Mouse (Mus musculus) common myeloid progenitor, adult 5-6 weeks (primary cell): ENCODE measurements around the gene Rhobtb1. TPM values are rescaled to one million over a fixed set of nuclear protein-coding genes. Genes with fewer than 3 reads are reported as not detected.

ENCODE experiments used
- ATAC-seq: replicated peaks from 2 replicates; pipeline ENCODE4 v1.8.0; 2016; ENCODE audit warnings: low read depth, mild to moderate bottlenecking, moderate TSS enrichment, inconsistent platforms; ENCODE audit not compliant: poor library complexity, severe bottlenecking
- total RNA-seq: library from RNA; stranded (forward); fragments of 200-1000, 187-1606 nt; gene quantifications from 2 replicates; pipeline ENCODE4 v1.2.3, GENCODE M21; 2017

The Rhobtb1 gene
- 1.1 and 2.2 TPM in 2 replicates for total RNA-seq

DNA sequence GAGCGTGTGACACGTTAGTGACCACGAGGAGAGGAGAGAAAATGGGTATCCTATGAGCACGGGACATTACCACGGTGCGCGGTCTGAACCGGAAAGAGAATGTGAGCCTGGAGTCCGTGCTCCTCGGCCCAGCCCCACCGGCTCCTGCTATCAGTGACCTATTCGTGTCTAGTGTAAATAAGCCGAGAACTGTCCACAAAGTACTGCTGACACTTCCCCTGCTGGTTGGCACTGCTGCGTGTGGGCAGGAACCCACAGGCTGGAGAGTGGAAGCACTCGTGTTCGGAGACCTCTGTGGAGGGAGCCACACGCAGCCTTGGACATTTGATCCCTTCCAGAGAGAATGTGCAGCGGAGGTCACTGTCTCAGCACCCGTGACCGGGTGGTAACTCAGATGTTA lies at the start of gene Rhobtb1:
Rhobtb1 (plus strand) TSS at position 390 of the 400 bp plus-strand sequence.
- ATAC-seq, result no peak

DNA sequence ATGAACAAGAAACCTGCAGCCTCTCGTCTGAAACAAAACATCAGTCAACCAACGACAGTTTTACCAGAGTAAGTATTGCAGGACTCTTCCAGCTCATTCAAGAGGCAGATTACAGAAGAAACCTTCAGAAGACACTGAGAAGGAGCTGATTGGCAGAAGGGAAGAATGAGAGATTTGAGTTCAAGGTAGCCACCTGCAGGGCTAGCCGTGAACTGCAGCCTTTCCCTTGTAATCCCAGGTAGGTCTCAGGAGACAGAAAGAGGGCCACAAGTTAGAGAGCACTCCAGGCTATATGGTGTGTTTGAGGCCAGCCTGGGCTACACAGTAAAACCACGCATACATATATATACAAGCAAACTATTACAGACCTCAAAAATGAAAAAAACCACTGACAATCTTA lies 49.2 kb upstream of the Rhobtb1 start:
- ATAC-seq, result peak; percentile 56

DNA sequence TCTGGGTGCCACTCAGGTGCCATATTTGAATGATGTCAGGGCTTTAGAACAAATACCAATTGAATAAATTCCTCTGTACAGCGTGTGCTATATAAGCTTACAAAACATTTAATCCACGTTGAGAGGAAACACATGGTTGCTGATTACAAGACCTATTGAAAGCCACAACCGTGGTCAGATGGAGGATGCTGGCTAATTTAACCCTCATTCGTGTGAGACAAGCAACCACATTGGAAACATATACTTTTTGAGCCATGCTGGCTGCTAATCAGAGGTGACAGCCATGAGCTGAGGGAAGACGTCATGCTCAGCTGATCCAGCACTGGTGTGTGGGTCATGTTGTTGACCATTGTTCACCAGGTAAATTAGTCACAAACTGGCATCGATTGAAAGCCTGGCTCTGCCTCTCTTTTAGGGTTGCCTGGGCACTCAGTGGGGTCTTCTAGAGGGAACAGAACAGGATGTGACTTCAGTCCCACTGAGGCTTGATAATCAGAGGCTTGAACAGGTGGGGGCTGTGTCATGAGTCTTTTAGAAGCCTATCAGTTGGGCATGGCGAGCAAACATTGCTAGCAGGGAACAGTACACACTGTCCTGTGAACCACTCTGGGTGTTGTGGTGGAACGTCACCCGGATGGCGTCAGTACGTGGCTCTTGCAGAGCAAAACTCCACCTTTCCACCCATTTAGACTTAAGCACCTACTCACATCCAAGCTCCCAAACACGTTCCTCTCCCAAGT lies 46.9 kb upstream of the Rhobtb1 start:
- peak; percentile 89 for ATAC-seq

DNA sequence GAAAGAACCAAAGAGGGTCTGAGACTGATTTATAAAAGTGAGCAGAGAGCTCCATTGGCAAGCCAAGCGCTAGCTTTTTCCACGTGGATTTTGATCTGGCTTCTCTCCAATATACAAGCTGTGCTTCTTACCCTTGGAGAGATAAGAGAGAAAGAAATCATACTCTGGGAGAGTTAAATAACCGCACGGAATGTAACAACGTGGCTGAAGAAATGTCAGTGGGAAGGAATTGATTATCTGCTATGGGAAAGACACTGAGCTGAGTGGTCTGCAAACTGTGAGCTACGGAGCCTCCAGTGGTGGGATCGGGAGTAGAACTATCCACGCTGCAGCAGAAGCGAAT lies 46.4 kb upstream of the Rhobtb1 start:
- no peak for ATAC-seq

DNA sequence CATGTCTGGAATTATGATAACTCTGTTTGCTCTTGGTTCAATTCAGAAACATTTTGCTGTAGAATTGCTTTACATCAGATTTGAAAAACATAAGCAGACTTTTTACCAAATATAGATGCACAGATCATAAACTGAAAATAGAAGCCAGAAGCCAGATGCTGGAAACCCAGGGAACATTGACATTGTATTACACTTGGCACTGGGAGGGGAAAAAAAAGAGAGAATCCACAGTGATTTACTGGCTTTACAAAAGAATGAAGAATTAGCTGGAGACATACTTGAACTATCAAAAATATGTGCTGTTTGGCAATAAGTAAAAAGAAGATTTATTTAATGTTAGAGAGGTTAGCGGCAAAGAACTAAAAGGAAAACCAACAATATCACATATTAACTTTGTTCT lies 44.4 kb upstream of the Rhobtb1 start:
- ATAC-seq, result no peak

DNA sequence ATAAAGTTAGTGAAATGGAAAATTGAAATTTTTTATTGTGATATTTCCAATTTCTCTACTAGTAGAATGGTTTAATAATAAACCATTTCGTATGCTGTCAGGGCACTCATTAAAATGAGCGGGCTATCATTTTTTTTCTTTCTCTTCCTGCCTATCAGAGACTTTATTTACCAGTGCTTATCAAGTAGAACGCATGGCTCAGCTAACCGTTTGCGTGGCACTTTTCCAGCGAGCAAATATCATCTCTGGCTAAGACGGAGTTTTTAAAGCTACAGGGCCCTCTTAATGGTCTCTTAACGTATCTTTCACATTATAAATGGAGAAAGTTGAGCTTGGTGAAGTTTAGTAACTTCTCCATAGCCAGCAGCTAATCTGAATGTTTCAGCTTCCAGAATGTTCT lies 44.0 kb upstream of the Rhobtb1 start:
- peak; percentile 42; the same call in 1 of the 2 replicates for ATAC-seq

DNA sequence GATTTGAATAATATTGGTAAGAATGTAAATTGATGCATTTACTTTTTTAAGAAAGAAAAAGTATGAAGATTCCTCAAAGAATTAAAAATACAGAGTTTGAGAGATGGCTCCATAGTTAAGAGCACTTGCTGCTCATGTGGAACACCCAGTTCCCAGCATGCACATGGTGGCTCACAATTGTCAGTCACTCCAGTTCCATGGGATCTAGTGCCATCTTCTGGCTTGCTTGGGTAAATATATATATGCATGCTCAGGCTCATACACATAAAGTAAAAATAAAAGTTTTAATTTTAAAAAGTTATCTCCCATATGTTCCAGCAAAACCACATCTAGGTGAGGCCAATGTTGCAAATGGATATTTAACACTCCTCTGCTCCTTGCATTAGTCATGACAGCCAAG lies 36.9 kb upstream of the Rhobtb1 start:
- peak; percentile 63 for ATAC-seq

DNA sequence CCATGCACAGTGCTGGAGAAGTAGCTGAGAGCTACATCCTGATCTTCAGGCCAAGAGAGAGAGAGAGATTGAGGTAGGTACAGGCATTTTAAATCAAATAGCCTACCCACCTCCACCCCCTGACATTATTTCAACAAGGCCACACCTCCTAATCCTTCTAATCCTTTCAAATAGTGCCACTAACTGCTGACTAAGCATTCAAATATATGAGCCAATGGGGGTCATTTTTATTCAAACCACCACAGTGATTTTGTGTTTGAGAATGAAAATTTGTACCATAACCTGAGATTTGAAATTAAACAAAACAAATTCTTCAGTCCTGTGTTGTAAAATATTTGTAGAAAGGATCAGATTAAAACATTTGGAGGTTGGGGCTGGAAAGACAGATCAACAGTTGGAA lies 33.2 kb upstream of the Rhobtb1 start:
- no peak for ATAC-seq

DNA sequence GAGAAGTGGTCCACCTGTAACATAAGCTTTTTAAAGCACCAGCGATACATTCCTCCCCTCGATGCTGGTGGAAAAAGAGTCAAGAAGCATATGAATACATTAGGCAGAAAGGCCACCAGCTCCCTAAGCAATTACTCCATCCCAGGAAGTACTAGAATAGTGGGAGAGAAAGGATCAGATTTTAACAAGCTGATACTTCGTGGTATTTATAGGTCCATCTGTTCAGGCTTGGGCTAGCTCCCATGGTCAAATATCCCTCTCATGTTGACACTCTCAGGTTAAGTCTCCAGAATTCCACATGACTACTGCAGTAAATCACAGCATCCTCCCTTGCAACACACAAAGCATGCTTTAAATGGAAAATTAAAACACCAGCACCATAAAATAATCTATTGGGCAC lies 32.3 kb upstream of the Rhobtb1 start:
- no peak for ATAC-seq

DNA sequence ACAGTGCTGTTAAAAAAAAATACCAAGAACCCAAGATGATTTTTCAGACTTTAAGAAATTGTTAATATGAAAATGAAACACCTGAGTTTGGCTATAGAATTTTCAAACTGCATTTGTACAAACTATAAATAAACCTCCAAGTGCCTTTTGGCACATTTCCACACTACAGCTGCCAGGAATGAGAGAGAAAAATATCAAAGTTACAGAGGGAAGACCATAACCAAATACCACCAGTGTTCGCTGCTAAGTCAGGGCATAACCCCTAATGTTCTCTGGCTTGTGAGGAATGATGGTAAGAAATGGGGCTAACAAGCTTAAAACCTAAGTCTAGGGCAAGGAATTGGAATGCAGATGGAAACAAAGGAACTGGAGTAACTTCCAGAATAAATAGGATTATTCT lies 31.8 kb upstream of the Rhobtb1 start:
- no peak for ATAC-seq

DNA sequence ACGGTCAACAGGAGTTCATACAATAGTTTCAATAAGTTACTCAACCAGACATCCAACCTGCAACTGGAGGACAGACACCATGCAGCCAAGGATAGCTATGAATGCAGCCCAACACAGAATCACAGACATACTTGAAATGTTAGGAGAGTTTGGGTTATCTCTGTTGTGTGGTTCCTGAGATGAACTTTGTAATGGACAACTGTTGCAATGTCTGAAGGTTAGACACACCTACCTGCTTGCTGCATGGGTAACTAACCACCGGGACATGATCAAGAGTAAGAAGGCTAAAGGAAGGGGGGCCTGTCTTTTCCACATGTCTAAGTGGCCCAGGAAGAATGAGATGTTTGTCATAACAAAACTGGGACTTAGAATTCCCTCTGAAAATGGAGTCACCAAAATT lies 24.7 kb upstream of the Rhobtb1 start:
- ATAC-seq, result no peak

DNA sequence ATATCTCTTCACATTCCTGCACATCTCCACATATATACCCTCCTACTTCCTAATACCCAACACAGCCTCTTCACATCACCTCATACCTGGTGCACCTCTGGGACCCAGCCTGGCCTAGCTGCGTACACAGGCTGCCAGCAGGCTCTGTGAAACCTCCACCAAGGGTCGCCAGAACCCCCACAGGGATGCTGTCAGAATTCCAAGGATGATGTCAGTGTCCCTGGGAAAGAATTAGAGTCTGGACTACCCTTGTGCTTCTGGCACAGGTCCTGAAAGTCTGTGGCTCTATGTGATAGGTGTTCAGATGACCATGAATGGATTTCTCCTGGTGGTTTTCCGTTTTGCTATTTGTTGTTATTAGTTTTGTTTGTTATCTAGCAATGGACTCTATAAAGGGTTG lies 22.7 kb upstream of the Rhobtb1 start:
- ATAC-seq, result no peak

DNA sequence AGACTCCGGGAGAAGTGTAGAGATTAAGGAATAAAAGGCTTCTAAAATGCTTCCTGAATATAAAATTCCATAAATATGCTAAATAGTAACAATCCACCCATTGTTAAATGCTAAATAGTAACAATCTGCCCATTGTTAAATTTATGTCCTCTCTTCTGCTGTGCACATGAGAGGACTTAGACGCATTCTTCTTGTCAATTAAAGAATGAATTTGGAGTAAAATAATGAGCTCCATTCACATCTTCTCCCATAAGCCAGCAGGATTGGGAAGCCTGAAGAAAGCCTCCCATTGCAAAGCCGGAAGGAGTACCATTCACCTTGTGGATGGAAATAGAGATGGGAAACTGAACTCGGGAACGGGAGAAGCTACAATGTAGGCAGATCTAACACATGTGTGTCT lies 20.6 kb upstream of the Rhobtb1 start:
- no peak for ATAC-seq

DNA sequence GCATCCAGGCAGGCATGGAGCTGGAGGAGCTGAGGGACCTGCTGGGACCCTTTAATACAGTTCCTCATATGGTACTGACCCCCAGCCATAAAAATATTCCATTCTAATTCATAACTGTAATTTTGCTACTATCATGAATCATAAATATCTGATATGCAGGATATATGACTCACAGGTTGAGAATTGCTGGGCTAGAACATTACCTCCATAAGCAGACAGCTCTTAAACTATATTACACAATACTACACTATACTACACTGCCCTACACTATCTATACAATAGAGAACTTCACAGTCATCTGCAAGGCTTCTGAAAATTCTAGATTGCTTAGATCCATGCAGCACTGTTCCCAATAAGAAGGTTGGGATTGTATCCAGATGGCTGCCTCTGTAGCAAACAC lies 16.9 kb upstream of the Rhobtb1 start:
- no peak for ATAC-seq

DNA sequence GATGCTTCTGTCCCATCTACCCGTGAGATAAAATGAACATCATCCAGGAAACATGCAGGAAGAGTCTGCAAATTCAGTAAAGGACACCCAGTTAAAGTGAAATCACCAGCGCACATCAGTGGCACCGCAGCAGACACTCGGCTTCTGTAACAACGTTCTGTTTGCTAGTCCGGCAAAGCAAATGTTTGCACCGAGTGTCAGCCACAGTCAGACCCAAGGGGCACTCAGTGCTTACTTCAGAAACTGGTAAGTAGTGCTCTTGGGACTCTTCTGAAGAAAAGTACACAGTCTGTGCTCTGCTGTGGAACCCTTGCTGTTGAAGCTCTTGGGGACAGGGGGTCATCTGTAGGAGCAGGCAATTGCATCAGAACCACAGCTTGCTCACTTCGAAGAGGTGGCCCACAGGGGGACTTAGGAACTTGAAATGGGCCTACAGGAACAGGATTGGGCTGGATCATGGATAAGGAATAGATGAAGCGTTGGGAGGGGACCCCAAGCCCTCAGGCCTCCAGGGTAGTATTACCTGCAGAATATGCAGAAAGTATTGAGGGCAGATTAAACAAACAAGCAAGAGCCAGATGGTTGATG lies 14.9 kb upstream of the Rhobtb1 start:
- no peak for ATAC-seq

DNA sequence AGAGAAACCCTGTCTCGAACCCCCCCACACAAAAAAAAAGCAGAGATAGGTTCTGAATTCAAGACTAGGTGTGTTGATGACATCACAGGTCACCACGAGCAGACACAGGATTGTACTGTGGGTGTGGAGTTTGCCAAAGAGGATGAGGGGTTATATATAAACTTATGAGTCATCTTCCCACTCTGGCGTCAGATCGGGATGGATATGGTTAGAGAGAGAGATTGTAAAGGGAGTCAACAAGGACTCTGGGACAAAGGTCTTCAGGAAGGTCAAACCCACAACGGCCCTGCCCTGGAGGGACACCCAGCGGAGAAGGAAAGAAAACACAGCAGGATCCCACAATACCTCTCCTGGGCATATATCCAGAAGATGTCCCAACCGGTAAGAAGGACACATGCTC lies 2.0 kb upstream of the Rhobtb1 start:
- ATAC-seq, result no peak

DNA sequence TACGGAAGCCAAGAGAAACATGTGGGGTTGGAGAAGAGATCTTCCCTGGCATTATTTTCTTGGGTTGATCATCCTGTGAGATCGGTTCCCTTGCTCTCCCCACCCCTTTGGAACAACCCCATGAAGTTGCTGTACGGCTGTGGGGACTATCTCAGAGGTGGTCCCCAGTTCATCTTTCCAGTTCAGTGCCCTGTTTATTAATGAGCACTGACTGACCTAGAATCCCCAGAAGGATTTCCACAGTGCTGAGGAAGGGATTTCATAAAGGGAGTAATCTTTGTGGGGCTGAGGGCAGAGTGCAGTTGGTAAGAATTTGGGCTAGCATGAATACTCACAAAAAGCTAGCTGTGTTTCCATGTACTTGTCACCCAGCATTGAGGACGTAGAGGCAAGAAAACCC lies 1.7 kb downstream of the Rhobtb1 start:
- no peak for ATAC-seq

DNA sequence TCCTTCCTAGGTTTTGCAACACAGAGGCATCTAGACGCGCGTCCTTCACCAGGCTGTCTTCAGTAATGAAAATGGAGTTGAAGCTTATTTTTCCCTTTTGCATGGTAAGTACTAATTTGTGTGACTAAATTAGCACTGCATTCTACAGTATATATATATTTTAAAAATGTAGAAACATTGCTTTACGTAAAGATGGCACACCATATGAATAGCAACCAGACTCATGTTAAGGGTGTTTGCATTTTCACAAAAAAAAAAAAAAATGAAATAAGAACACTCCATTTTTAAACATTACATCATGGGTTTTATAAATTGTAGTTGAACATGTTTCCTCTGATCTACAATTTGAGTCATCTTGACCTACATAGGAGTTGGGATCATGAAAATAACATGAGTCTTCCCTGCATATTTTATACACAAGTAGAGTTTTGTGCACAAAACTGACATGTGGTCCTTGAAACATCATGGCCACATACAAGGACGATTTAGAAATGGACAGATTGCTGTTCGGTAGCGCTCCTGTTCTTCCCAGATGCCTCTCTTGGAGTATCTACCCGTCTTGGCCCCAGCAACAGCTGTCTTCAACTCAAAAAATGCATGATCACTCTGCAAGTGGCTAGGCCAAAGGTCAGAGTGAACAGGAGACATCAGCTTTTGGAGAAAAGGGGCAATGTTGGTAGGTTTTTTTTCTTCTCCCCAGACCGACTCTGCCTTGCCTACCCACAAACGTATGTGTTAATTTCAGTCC lies 4.4 kb downstream of the Rhobtb1 start:
- no peak for ATAC-seq

DNA sequence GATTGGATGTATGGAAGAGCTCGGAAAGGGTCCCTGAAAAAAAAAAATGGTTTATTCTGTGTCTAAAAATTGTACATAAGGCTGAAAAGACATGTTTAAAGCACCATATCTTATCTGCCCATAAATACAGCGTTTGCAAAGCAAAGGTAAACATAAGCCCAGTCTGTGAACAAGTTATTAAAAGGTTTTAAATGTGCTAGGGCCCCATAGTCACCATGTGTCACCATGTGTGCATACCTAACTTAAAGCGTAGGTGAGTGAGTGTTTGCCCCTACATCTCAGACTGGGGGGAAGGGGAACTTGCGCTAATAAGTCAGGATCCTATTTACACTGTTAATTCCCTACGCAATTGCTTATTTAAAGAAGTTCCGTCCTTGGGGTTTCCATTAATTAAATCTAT lies 5.2 kb downstream of the Rhobtb1 start:
- ATAC-seq, result no peak

DNA sequence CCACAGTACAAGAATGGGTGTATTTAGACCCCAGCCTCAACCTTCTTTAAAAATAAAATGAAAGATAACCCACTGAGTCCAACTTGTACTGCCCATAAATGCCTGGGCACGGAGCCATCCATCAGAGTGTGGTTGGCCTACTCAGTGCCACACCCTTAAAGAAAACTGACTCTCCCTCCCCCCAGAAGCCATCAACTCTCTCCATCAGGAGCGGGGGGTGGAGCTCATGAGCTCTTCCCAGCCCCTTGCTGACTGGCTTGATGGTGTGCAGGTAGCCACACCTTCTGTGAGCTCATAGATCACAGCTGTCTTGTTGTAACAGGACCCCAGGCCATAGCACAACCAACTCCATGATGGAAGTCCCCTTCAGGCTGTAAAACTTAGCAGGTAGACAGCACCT lies 6.2 kb downstream of the Rhobtb1 start:
- ATAC-seq, result no peak

DNA sequence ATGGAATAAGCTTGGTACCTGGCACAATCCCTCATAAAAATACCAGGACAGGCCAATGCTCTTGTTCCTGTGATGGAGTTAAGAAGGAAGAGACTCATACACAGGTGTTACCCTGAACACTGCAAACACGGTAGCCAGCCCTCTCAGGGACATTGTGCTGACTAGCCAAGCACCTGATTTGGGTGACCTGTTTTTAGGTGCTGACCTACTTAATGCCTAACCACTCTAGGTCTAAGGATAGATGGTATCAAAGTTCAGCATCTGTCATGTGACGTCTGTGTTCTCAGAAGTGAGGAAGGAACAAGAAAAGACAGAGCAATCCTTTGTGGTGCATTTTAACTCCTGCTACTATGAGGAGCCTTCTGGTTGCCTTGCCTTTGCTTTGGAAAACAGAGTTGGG lies 9.6 kb downstream of the Rhobtb1 start:
- ATAC-seq, result no peak

DNA sequence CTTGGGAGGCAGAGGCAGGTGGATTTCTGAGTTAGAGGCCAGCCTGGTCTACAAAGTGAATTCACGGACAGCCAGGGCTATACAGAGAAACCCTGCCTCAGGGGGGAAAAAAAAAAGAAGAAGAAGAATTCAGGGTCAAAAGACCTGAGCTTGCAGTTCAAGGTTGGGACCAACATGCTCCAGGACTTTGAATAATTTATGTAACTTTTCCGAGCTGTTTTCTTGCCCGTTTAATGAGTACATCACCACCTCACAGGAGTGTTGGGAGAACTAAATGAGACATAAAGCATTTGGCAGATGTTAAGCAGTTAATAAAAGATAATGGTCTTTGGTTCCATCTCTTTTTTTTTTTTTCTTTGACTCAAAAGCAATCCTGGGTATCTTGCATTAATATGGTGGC lies 10.3 kb downstream of the Rhobtb1 start:
- ATAC-seq, result no peak
